Mouse (Mus musculus) neutrophil, adult 5-6 weeks (primary cell): ENCODE data around the gene Slc13a4. TPM values are rescaled to one million over a fixed set of nuclear protein-coding genes. Genes with fewer than 3 reads are reported as not detected.

ENCODE experiments used
- ATAC-seq: fragments of 151-379, 151-347 bp; 2 replicates; pipeline ENCODE4 v1.8.0; 2017; ENCODE audit warnings: mild to moderate bottlenecking, moderate TSS enrichment; ENCODE audit not compliant: insufficient number of reproducible peaks, poor library complexity, low FRiP score, severe bottlenecking; ENCODE audit errors: extremely low read depth
- total RNA-seq: library from RNA; stranded (forward); fragments of 200-1000 nt; gene quantifications from 2 replicates; pipeline ENCODE4 v1.2.3, GENCODE M21; 2017

Gene Slc13a4
- total RNA-seq, 1 experiment from 2014 or later = not detected

- no peak for ATAC-seq
These were observed 1.5 kb upstream of the Slc13a4 start for GRCm38 (mm10) chr6:35309406-35309805.

- ATAC-seq = no peak
These were observed 795 bp downstream of the Slc13a4 start for GRCm38 (mm10) chr6:35307136-35307535.

GRCm38 (mm10) chr6:35303355-35303900, 4.5 kb downstream of the Slc13a4 start:
- ATAC-seq = no peak

- no peak for ATAC-seq
These were observed 5.3 kb downstream of the Slc13a4 start for GRCm38 (mm10) chr6:35302581-35302980.

- ATAC-seq = no peak
These were observed 9.6 kb downstream of the Slc13a4 start for GRCm38 (mm10) chr6:35298323-35298722.

- ATAC-seq = no peak
These were observed 10.3 kb downstream of the Slc13a4 start for GRCm38 (mm10) chr6:35297516-35298227.

GRCm38 (mm10) chr6:35297001-35297400, 10.9 kb downstream of the Slc13a4 start:
- ATAC-seq = no peak

- no peak for ATAC-seq
These were observed 13.0 kb downstream of the Slc13a4 start for GRCm38 (mm10) chr6:35294964-35295363.

GRCm38 (mm10) chr6:35289676-35290075, 18.3 kb downstream of the Slc13a4 start:
- no peak for ATAC-seq

- ATAC-seq = no peak
These were observed 19.0 kb downstream of the Slc13a4 start for GRCm38 (mm10) chr6:35288920-35289319.

GRCm38 (mm10) chr6:35288114-35288761, 19.7 kb downstream of the Slc13a4 start:
- ATAC-seq = no peak

GRCm38 (mm10) chr6:35279306-35279705, 28.6 kb downstream of the Slc13a4 start:
- ATAC-seq = no peak

- ATAC-seq = no peak
These were observed 29.9 kb downstream of the Slc13a4 start for GRCm38 (mm10) chr6:35277903-35278587.

- ATAC-seq = no peak
These were observed 34.4 kb downstream of the Slc13a4 start for GRCm38 (mm10) chr6:35273391-35274082.

GRCm38 (mm10) chr6:35271868-35272765, 35.8 kb downstream of the Slc13a4 start:
- no peak for ATAC-seq

GRCm38 (mm10) chr6:35271094-35271855, 36.7 kb downstream of the Slc13a4 start:
- no peak for ATAC-seq

GRCm38 (mm10) chr6:35269643-35270042, 38.3 kb downstream of the Slc13a4 start:
- ATAC-seq = no peak

GRCm38 (mm10) chr6:35268711-35269110, 39.2 kb downstream of the Slc13a4 start:
- no peak for ATAC-seq
